Mouse (Mus musculus): ENCODE results near the gene Capn13.

- TF ChIP-seq MAX (IDR thresholded peaks at IDR 0.05; ENCODE audit: low read depth) (no peak), POLR2A (IDR thresholded peaks at IDR 0.05; ENCODE audit: insufficient read length, low read depth) (no peak), MYOD1 (IDR thresholded peaks at IDR 0.05; ENCODE audit: control insufficient read depth in 1 of 3, insufficient read length in 2 of 3, low read depth in 2 of 3) (no peak), CEBPB (IDR thresholded peaks at IDR 0.05; ENCODE audit: insufficient read depth, poor library complexity, severe bottlenecking) (no peak), POLR2AphosphoS2 (IDR thresholded peaks at IDR 0.05; ENCODE audit: insufficient read length, low read depth) (no peak), TCF12 (IDR thresholded peaks at IDR 0.05; ENCODE audit: insufficient read depth, poor library complexity, severe bottlenecking) (no peak), USF1 (IDR thresholded peaks at IDR 0.05; ENCODE audit: low read depth) (no peak), E2F4 (IDR thresholded peaks at IDR 0.05; ENCODE audit: insufficient read depth) (no peak), SRF (IDR thresholded peaks at IDR 0.05; ENCODE audit: control insufficient read depth, insufficient read length, low read depth) (no peak), MYOG (IDR thresholded peaks at IDR 0.05; ENCODE audit: control insufficient read depth in 1 of 3, insufficient read depth in 1 of 3, insufficient read length in 2 of 3, low read depth in 2 of 3) (no peak), TCF3 (IDR thresholded peaks at IDR 0.05; ENCODE audit: insufficient read length, low read depth) (no peak)
These were observed 7.3 kb downstream of the Capn13 start for GRCm38 (mm10) chr17:73393361-73393760.

Data from myocyte (in vitro differentiated cells).